Mouse (Mus musculus): ENCODE results near the gene Prdm16.

The Prdm16 gene

GRCm38 (mm10) chr4:154558041-154558440, 78.6 kb downstream of the Prdm16 start:
- DNase-seq (ENCODE audit: inconsistent ontology term) = no peak

DNA sequence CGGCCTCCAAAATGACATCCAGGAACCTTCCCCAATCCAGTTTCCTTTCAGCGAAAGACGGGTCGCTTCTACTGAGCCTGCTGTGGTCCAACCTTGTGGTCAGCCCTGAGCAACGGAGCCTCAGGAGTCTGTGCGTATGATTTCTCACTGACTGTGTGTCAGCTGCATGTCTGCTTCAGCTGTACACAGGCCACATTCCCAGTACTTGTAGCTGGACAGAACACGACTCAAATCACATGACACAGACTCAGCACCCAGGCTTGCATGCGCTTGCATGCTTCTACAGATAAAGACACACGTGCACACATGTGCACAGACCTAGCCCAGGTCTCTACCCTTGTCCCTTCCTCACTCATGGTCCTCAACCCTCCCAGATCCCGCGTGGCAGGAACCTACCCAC, 79.5 kb downstream of the Prdm16 start:
- no peak for DNase-seq (ENCODE audit: inconsistent ontology term)

GRCm38 (mm10) chr4:154556418-154556817, 80.3 kb downstream of the Prdm16 start:
- DNase-seq (ENCODE audit: inconsistent ontology term) = peak; percentile 70

- DNase-seq (ENCODE audit: inconsistent ontology term) = peak; percentile 48
These were observed 86.7 kb downstream of the Prdm16 start for GRCm38 (mm10) chr4:154549961-154550393.

DNA sequence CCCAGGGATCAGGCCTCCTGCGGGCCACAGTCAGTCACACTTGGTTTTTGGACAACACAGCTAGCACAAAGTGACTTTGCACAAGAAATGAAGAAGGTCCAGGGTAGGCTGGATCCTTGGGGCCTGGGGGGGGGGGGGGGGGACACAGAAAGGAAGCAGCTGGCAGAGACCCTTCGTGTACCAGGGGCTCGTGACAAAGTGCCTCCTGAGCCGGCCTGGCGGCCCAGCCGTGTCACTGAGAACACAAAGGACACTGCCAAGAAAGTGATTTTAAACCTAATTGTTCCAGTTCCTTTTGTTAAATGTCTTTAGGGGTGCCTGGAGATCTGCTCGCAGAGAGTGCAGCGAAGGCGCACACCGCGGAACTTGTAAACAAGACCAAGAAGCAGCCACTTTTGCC, 87.2 kb downstream of the Prdm16 start:
- DNase-seq (ENCODE audit: inconsistent ontology term) = no peak

DNA sequence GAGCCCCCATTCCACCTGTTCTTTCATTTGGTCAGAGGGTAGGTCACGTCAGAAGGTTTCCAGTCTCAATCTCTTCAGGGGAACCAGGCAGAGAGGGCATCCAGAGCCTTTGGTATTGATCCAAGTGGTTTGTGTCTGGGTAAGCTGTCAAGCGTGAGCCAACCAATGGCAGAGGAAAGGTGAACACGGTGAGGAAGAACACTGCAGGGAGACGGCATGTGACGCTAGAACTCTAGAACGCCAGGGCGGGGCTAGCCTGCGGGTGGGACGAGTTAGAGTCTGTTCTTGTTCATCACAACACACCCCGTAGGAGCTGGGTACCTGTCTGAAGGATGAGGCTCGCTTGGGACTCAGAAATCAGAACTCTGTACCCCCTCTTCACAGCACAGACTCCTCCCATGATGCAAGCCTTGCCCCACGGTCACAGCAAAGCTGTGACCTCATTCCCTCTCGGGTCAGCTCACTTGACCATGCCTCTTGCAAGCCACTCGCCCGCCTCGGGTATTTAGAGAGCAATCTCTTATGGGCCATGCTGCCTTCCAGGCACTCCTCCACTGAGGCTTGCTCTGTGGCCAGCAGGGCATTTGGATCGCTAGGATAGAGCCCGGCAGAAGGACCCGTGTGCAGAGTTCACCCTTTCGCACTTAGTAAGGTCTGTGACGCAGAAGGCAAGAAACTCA, 89.4 kb downstream of the Prdm16 start:
- DNase-seq (ENCODE audit: inconsistent ontology term) = no peak

- DNase-seq (ENCODE audit: inconsistent ontology term) = no peak
These were observed 91.4 kb downstream of the Prdm16 start for GRCm38 (mm10) chr4:154545296-154545695.

- peak; percentile 37 for DNase-seq (ENCODE audit: inconsistent ontology term)
These were observed 92.8 kb downstream of the Prdm16 start for GRCm38 (mm10) chr4:154543921-154544320.

DNA sequence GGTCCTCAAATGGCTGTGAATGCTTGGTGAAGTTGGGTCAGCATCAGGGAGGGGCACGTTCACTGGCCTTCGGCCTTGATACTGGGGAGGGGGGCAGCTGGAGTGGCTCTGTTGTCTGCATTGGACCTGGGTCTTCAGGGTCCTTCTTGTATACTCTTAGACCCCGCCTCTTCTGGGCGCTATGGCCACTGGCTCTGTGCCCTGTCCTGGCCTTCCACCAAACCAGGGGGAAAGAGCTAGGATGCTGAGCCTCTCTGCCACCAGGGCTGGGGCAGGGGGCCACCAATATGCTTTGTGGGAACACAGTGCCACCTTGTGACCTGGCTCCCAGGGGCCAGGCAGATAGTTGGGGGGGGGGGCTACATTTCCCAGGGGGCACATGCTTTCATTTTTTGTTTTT, 93.5 kb downstream of the Prdm16 start:
- DNase-seq (ENCODE audit: inconsistent ontology term) = no peak

DNA sequence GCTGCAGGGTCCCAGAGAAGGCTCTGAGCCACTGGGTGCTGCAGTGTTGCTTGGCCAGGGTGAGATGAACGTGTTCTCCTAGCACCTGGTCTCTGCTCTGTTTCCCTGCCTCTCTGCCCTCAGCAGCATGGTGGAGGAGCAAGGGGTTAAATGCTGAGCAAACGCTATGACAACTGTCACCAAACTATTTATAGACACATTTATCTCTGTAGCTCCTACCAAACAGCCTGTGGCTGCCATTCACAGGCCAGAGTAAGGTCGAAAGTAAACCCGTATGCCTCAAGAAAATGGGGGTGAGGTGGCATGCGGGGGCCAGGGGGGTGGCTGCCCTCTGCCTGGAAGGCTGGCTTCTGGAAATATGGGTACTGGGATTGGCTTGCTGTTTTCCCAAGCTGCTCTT, 94.1 kb downstream of the Prdm16 start:
- no peak for DNase-seq (ENCODE audit: inconsistent ontology term)

GRCm38 (mm10) chr4:154541632-154542276, 94.9 kb downstream of the Prdm16 start:
- DNase-seq (ENCODE audit: inconsistent ontology term) = no peak

DNA sequence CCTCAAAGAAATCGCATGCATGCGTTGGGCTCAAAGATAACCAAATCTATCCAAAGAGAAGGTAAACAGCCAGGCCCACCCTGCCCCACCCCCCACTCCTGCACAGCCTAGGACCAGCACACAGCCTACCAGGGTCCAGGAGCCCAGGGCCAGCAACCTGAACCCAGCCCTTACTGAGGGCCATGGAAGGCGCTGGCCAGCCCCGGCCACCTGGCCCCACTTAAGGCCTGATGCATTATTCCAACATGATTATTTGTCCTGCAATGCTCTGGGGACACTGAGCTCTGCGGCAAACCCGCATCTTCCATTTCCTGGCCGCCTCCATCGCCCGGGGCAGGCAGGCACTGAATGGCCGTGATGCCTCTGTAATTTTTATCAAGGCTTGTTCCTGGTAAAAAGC, 96.0 kb downstream of the Prdm16 start:
- DNase-seq (ENCODE audit: inconsistent ontology term) = no peak

DNA sequence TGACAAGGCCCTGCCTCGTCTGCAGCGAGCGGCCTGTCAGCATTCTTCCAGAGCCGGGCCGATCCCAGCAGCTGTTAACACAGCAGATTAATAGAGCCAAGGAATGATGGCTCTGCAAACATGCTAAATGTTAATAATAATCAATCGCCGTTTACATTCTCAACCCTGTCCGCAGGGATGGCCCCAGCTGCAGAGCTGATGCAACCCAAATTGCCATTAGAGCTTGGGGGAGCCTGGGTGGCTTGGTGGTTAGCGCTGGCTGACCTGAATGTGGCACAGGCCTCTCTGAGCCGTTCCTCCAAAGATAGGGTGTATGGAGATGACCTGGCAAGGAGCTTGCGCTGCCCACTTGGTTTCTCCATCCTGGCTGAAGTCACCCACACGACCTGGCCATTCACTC, 97.0 kb downstream of the Prdm16 start:
- no peak for DNase-seq (ENCODE audit: inconsistent ontology term)

- no peak for DNase-seq (ENCODE audit: inconsistent ontology term)
These were observed 97.9 kb downstream of the Prdm16 start for GRCm38 (mm10) chr4:154538727-154539126.

DNA sequence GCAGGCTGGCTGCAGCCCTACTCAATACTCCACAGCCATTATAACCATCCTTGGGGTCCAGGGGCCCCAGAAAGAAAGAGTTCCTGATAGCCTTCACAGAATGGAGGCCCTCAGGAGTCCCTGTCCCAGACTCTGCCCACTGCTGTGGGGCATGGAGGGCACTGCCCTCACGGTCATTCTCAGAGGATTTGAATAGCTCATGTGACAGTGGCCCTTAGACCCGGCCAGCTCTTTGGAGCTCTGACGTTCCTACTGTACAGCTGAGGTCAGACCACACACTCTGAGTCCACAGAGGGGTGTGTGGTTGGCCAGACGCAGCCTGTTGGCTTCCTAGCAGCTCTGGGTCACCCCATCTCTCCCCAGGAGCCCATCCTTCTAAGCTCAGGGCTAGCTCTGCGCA, 100.6 kb downstream of the Prdm16 start:
- no peak for DNase-seq (ENCODE audit: inconsistent ontology term)

- no peak for DNase-seq (ENCODE audit: inconsistent ontology term)
These were observed 105.3 kb downstream of the Prdm16 start for GRCm38 (mm10) chr4:154531368-154531767.

DNA sequence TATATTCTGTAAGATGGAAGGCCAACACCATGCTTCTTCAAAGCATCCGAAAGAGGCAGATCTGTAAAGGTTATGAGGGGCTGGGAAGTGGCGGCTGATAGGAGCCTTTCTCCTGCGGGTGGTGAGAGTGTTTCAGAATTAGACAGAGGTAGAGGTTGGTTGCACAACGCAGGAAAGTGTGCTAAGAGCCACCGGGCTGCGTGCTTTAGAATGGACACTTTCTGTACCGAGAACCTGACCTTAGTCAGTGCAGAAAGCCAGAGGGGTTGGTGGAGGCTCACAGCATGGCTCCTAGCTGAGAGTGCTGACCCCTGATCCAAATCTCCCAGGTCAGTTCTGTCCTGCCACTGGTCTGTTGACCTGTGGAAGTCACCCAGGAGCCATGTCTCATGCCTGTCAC, 106.3 kb downstream of the Prdm16 start:
- no peak for DNase-seq (ENCODE audit: inconsistent ontology term)

DNA sequence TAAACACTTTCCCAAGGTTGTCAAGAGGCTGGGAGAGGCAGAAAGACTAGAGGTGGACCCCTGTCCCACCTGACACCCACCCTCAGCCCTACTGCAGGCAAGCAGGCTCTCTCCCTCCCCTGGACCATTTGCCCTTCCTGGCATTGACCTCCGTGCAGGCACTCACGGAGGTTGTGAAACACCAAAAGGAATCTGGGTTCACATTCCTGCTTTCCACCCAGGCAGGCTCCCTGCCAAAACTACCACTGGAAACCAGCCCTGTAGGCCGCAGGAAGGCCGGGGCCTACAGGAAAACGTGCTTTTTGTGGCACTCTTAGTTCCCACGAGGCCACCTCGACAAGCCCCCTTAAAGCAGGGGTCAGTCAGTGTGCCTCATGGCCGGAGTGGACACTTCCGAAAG, 109.2 kb downstream of the Prdm16 start:
- DNase-seq (ENCODE audit: inconsistent ontology term) = peak; percentile 87

- no peak for DNase-seq (ENCODE audit: inconsistent ontology term)
These were observed 110.3 kb downstream of the Prdm16 start for GRCm38 (mm10) chr4:154526351-154526786.

DNA sequence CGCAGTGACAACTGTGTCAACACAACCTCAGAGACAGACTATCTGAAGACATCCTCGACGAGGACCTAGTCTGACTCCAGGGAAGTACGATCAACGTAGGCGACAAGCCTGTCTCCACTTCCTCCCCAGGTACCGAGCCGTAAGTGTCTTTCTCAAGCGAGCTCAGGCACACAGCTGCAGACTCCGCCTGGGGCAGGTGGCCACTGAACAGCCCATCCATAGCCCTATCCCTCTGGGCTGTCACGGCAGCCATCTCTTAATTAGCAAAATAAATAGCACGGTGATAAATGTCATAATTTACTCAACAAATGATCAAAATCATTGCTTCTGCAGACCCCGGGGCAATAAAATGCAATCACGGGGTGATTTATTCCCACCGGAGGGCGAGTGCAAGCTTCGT, 112.8 kb downstream of the Prdm16 start:
- no peak for DNase-seq (ENCODE audit: inconsistent ontology term)

- peak; percentile 61 for DNase-seq (ENCODE audit: inconsistent ontology term)
These were observed 114.6 kb downstream of the Prdm16 start for GRCm38 (mm10) chr4:154521881-154522676.

DNA sequence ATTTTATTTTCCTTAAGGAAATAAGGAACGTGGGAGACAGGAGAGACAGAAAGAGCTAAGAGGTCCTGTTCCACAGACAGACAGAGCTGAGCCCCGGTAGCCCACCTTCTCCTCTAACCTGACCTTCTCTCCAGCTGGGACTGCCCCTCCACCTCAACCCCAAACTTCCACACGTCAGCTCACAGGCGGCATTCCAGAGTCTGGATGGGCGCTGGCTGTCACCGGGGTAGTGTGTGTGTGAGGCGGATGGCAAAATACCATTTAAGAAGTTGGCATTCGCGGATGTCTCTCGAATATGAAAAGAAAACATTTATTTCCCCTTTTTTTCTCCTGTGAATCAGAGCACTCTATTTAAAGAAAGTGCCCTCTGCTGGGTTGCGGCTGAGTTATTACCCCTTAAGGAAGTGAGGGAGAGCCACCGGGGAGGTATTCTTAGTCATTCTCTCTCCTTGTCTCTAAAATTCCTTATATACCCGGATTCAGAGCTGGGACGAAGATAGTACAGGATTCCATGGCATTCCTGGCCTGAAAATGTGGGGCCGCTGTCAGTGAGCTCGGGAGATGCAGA, 117.1 kb downstream of the Prdm16 start:
- DNase-seq (ENCODE audit: inconsistent ontology term) = no peak

All from Muller cell, postnatal 12 days (primary cell).